Mouse (Mus musculus) 3T3-L1 (cell line): ENCODE data around the gene Kif5c.
A peak's percentile ranks its signal among the peaks of the same experiment; 100 is the strongest.

Experiments
- DNase-seq: peaks from one replicate; pipeline ENCODE4 v3.0.0-alpha.2; 2015; ENCODE audit warnings: low read depth, low spot score

Kif5c gene

DNA sequence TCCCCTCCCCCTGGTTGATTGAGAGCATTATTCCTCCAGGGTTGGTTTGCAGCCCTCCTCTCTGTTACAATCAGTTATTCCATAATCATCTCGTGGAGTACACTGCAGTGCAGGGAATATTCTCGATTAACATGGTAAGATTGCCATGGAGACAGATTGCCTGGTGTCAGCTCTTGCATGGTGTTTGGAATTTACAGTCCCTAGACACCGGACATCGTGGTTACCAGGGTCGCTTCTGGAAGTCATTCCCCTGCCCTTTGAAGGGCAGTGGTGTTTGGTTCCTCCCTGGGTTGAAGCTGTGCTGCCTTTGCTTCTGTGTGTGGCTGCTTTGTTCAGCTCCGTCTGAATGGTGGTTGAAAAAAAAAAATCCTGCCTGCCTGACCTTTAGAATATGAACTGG, 100.8 kb downstream of the Kif5c start:
- peak; percentile 35 for DNase-seq

DNA sequence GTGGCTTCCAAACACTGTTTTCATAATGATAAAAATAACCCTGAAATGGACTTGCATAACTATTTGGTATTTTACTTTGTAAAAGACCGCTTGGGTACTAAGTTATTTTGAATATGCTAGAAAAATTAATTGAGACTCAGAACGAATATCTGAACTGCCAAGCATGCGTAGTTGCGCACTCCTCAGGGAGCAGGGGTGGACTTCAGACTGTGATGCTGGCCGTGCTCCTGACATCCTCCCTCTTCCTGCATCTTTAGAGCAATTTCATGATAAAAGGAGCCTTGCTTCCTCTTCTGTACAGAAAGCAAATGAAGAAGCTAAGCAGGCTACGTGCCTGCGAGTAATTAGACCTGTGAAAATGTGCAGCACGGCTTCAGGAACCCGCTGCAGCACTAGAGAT, 101.2 kb downstream of the Kif5c start:
- no peak for DNase-seq

DNA sequence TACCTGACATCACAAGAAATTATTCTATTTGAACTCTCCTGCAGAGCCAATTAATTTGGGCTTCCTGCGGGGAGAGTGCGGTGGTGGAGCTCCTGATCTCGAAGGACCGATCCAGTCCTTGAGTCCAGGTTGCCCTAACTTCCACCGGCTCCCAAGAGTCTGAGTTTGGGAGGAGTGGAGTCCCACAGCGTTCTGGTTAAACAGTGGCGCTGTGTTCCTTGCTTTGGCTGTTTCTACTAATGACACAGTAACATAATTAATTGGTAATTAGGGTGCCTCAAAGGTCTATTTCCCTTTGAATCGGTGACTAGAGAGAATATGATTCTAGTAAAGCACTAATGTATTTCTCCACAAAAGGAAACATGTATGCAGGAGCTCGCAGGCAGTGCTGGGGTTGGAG, 103.2 kb downstream of the Kif5c start:
- DNase-seq, result no peak

DNA sequence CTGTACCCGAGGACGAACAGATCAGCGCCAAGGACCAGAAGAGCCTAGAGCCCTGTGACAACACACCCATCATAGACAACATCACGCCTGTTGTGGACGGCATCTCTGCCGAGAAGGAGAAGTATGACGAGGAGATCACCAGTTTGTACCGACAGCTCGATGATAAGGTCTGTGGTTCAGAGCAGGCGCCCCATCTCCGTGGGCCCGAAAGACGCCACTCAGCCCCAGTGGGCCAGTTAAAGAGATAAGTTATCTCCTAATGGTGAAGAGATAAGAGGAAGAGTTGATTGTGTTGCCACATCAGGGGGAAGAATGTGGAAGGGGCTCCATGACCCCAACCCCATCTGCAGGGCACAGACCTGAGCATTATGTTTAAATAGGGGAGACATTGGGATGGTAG, 103.9 kb downstream of the Kif5c start:
- DNase-seq, result no peak

DNA sequence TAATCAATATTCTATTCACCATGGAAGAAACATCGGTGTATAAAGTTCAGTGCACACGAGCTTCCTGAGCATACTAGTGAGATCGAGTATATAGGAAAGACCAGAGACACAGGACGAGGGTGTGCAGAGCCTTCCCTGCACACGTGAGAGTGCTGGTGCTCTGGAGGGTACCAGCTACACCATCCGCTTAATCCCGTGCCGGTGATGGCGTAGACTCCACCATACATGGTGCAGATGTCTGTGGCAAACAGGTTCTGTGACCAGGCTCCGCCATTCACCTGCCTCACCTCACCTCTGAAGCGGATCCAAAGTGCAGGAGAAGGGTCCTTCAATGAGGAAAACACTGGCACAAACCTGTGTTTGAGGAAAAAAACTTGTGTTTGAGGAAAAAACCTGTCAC, 107.6 kb downstream of the Kif5c start:
- DNase-seq, result no peak

DNA sequence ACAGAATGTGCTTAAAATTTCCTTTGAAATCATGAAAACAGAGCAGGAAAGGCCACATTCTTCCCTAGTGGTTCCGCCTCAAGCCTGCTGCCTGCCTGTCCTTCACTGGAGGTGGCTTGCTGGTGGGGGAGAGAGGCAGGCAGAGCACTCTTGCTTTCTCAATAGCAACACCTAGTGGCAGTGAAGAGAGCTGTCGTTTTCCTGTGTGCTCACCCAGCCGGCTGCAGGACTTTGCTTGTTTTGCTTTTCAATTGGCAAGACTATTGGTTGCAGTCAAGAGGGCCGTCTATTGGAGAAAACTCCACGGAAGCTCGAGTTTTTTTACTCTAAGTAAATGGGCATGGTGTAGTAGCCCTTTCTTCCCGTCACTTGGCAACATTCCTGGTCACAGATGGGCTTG, 108.1 kb downstream of the Kif5c start:
- DNase-seq, result peak; percentile 85

DNA sequence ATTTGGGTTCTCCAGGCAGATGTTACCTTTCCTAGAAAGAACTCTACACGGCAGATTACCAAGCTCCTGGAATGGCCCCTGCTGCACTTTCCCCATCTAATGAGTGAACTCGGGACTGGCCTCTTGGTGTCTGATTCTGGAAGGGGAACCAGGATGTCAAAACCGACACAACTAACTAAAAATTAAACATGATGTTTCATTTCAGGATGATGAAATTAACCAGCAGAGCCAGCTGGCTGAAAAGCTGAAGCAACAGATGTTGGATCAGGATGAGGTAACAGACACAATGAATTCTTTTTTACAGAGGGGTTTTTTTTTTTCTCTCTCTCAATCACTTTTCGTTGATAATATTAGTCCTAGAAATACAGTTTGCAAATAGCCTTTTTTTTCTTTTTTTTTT, 108.6 kb downstream of the Kif5c start:
- DNase-seq, result no peak

DNA sequence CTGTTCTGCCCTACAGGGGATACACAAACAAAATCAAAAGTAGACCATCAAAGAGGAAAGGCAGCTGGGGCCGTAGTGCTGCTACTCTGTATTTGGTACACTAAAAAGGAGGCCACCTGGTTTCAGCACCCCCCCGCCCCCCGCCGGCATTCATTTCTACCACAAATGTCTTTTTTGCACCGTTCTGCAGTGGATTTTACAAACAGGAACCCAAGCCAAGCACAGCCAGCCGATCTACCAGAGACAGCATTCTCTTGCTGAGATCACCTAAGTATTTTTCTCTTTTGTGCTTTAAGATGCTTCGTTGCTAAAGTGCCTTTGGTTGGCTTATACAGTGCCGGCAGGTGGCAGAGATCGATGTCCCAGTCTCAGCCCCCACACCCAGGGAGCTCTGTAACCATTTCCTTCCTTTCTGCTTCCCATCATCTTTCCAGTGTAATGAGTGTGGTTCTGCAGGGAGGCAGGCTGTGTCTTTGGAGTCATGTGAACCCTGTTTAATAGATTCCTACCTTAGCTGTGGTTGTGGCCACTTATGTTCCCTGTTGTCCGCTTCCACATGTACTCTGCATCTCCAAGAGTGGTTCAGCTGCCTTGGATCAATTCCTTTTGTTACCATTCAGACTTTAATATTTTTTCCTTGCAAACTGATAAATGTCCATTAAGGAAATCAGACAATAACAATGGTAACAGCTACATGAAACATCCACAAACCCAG, 110.0 kb downstream of the Kif5c start:
- no peak for DNase-seq

DNA sequence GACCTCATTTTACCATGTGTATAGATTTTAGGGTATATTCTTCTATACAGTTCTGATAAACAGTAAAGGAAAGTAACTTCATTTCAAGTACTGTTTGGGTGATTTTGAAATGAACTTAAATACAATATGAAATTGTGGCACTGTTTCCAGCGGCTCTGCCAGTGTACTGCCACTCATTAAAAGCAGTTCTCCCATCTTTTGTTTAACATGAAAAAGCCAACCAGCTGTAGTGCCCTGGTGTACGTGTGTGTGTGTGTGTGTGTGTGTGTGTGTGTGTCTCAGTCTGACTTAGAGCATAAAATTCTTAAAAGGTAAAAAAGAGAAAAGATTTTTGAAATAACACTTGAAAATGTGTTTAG, 110.5 kb downstream of the Kif5c start:
- no peak for DNase-seq

DNA sequence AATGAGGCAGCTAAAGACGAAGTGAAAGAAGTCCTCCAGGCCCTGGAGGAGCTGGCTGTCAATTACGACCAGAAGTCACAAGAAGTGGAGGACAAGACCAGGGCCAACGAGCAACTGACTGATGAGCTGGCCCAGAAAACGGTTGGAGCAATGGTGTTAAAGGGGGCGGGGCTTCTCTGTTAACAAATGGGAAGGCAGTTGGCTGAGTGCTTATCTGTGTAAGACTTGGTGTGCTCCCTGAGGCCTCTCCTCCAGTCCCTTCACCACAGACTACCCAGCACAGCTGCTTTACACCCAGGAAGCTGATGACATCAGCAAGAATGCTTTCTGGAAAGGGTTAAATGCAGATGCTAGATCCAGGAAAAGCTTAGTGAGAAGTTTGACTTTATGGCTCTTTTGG, 111.1 kb downstream of the Kif5c start:
- DNase-seq, result no peak

DNA sequence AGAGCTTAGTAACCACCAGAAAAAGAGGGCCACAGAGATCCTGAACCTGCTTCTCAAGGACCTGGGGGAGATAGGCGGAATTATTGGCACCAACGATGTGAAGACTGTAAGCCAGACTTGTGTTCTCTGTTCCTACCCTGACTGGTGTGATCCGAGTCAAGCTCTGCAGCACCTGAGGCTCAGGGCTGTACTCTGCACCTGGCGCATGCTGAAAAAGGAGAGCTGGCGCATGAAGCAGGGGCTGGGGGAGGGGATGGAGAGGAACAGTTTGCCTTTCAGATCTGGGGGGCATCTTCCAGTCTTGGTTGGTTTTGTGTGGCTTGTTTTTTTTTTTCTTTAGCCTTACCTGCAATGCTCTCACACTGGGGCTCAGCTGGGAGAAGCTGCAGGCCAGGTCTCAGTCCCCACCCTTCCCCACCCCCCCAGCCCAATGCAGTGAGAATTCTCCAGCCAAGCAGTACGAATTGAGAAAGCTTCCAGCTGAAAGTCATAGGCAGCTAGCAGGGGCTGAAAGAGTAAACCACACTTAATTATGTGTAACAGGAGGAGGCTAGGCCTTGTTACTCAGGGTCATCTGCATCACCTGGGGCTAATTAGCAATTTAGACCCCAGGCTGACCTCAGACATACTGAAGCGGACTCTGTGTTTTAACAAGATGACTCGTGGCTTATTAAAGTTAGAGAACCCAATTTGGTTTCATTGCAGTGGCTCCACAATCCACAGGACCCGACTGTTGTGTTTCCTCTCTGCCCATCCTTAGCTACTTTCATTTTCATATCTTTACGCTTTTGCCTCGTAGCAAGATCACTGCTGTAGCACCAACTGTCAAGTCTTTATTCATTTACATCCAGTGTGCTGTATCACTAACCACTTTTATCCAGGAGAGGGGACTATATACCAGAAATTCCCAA, 113.9 kb downstream of the Kif5c start:
- no peak for DNase-seq

DNA sequence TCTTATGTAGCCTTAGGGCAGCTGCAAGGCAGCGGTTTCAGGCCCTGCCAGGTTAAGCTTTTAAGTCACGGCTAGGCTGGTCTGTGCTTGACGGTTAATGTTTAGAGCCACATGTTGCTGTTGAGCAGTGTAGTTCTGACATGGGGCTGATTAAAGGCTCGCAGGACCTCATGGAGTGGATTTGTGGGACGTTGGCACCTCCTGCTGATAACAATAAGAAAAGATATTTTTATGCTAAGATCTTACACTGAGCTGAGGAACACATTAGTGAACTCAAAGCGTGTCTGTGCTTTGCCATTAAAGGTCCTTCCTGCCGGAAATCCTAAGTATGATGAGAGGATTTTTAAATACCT, 114.5 kb downstream of the Kif5c start:
- DNase-seq, result peak; percentile 67

DNA sequence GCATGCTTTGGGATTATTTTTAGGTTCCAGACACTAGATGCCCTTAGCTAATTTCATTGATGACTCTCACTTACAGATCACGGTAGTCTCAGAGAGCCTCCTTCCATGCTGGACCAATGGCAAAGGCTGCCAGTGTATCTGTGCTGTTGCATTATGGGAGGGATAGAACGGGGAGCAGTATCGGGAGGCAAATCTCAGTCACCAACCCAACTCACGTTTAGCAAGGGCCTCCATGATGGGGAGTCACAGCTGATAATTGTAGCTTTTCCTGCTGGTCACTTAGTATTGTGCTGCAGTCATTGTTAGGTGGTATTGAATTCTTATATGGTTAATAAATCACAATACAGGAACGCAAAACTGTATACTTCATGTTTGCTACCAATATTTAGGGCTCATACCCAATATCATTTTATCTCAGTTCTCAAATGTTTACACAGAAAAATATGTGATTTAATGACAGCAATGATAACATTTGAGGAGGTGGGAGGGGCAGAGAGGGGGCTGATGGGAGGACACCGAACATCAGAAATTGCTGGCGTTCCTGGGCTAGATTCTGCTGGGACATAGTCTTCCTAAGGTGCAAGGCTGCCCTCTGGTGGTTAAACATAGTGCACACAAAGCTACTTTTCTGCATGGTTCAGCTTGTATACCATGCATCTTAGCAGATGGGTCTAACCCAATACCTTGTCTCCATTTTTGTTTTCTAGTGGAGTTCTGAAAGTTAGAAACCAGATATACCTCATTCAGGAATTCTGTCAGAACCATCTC, 115.1 kb downstream of the Kif5c start:
- peak; percentile 94 for DNase-seq

DNA sequence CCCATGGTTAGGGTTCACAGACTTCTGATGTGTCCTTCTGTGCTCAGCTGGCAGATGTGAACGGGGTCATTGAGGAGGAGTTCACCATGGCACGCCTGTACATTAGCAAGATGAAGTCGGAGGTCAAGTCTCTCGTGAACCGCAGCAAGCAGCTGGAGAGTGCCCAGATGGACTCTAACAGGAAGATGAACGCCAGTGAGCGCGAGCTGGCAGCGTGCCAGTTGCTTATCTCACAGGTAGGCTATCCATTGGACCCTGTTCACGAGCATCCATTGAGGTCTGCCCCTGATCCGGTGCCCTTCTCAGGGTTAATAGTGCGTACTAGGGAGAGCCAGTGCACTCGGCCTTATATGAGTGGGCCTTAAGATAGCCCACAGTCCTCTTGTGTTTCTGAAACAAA, 116.3 kb downstream of the Kif5c start:
- DNase-seq, result no peak

DNA sequence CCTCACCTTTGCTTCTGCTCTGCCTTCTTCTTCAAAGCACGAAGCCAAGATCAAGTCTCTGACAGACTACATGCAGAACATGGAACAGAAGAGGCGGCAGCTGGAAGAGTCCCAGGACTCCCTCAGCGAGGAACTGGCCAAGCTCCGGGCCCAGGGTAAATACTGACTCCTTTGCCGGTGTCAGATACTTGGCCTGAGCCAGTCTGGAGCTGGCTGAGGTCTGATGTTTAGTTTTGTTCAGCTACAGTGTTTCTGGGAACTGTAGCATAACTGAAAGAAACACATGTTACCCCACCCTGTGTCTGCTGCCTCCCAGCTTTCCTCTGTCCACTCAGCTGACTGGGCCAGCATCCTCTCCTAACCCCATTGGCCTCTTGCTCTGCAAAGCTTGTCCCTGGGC, 119.9 kb downstream of the Kif5c start:
- DNase-seq, result no peak

DNA sequence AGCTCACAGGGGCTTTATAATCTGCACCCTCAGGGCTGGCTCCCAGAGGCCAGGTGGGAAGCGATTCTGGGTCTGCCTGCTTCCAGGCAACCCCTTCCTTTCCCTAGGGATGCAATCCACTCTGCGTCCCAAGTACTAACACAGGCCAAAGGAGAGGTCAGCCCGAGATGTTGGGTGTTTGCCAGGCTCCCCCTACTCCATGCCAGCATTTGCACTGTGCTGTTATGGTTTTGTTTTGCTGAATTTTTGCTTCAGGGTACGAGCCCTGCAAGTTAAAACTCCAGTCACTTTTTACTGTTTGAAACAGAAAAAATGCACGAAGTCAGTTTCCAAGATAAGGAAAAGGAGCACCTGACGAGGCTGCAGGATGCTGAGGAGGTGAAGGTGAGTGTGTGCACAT, 121.9 kb downstream of the Kif5c start:
- no peak for DNase-seq

DNA sequence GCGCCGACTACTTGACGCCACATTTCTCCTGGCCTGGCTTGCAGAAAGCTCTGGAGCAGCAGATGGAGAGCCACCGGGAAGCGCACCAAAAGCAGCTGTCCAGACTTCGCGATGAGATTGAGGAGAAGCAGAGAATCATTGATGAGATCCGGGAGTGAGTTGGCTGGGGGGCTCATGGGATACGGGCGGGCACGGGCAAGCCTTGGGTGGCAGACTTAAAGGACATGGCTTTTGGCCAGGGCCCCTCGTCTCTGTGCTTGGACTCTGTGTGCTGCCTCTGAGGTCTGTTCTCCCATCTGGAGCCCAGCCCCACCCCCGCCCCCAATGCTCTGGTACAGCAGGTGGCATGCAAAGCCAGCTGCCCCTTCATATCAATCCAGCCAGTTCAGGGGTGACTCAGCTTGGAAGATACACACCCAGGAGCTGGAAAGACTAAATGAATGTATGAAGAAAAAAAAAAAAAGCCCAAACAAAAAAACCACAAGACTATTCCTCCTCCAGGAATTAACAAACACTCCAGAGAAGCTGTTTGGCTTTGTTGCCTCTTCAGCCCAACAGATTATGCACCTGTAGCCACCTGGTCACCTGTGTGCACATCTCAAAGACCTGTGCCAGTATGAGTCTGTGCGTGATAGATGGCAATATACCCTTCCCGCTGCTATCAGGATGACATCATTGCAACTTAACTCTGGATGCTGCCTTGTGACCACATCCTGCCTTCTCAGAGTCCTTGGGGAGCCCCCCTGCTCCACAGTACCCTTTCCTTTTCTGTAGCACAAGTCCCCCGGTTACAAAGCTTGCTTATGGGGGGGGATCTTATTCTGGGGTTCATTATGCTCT, 123.0 kb downstream of the Kif5c start:
- DNase-seq, result peak; percentile 68

DNA sequence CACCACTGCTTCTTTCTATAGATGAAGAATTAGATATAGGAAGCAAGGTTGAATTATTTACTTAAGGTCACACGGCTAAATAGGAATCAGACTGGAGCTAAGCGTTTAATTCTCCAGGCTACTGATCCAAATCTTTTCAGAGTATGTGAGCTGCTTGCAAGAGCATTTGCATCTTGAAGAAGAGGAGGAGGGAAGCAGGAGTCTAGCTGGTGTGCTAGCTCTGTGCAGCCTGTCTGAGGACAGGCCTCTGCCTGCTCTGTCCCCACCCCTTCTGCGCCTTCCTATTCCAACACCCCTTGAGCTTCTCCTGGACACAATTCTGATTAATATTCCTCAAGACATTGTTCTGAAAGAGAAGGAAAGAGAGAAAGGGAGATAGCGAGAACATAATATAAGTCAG, 123.8 kb downstream of the Kif5c start:
- DNase-seq, result no peak

DNA sequence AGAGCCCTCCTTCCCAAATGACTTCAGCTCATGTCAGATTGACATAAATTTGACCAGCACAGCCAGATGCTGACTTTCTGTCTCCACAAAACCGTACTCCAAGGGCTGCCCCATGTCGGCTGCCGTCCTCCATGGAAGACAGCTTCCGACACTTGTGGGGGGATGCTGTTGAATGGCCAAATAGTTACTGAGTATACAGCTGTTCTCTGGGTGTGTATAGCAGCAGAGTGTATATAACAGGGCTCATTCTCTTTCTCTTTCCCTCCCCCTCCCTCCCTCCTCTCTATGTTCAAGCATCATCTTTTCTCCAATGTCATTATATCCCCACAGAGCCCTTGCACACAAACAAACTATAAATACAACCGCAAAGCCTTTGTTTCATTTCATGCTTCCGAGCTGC, 124.7 kb downstream of the Kif5c start:
- no peak for DNase-seq

DNA sequence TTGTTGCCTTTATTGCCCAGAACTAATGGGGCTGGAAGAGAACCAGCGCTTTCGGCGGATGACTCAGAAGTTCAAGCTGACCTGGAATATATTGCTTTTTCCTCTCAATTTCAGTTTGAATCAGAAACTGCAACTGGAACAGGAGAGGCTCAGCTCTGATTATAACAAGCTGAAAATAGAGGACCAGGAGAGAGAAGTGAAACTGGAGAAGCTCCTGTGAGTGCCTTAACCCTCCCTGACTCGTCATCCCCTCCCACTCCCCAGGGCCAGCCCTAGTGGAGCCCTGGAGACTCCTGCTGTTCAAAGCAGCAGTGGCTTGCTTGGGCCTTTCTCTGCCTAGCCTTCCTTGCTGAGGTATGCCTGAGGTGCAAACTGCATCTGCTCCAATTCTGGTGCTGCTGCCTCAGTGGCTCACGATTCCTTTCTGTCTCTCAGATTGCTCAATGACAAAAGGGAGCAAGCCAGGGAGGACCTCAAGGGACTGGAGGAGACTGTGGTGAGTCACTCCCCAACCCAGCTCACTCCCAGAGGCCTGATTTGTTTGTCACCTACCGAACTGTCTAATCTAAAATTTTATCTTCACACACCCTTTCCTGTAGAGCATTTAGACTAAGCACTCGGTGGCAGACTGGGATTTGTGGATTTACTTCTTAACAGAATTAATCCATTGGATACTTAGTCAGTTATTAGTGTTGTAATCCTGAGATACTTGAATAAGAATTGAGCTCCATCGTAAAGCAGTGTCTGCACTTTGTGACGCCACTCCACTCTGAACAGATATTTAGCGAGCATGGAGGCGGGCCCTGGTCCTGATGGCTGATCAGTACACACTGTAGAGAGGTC, 125.4 kb downstream of the Kif5c start:
- DNase-seq, result peak; percentile 78
